Mouse (Mus musculus): ENCODE results near the gene Usp32. TPM values are rescaled to one million over a fixed set of nuclear protein-coding genes. Genes with fewer than 3 reads are reported as not detected.

Usp32 gene
- polyA plus RNA-seq, 1 experiment from 2014 or later: 5.0 TPM

- peaks cover 38% of the 10 kb centered on the region for H3K27me3 ChIP-seq (ENCODE audit: control insufficient read depth, insufficient read depth, low read length)
- WGBS: 29% methylated on average over 5 of the region's 5 CpGs
- no peak overlapping the region for H3K9ac ChIP-seq (ENCODE audit: low read length)
- ATAC-seq (ENCODE audit: insufficient read depth, low FRiP score): no peak
- H3K4me3 ChIP-seq (replicated peaks; ENCODE audit: low read length): no peak overlapping the region
- no peaks in the 10 kb centered on the region for H3K36me3 ChIP-seq (ENCODE audit: control insufficient read depth, insufficient read depth, low read length)
- H3K9me3 ChIP-seq (replicated peaks; ENCODE audit: control insufficient read depth, low read length): no peaks in the 10 kb centered on the region
- no peak overlapping the region for H3K4me2 ChIP-seq (ENCODE audit: low read depth, low read length)
- peaks cover 9% of the 10 kb centered on the region for H3K4me1 ChIP-seq (ENCODE audit: control insufficient read depth, insufficient read depth, low read length)
- H3K27ac ChIP-seq (ENCODE audit: low read length): no peak overlapping the region
Observed at GRCm38 (mm10) chr11:84956400-84956799, 183.6 kb downstream of the Usp32 start.

- Histone ChIP-seq H3K9ac (ENCODE audit: low read length) (no peak overlapping the region), H3K27me3 (ENCODE audit: control insufficient read depth, insufficient read depth, low read length) (peaks cover 19% of the 10 kb centered on the region), H3K4me2 (ENCODE audit: low read depth, low read length) (no peak overlapping the region), H3K4me3 (replicated peaks; ENCODE audit: low read length) (no peak overlapping the region), H3K27ac (ENCODE audit: low read length) (no peak overlapping the region), H3K9me3 (replicated peaks; ENCODE audit: control insufficient read depth, low read length) (no peaks in the 10 kb centered on the region), H3K4me1 (ENCODE audit: control insufficient read depth, insufficient read depth, low read length) (peaks cover 3% of the 10 kb centered on the region), H3K36me3 (ENCODE audit: control insufficient read depth, insufficient read depth, low read length) (no peaks in the 10 kb centered on the region)
- ATAC-seq (ENCODE audit: insufficient read depth, low FRiP score): no peak
- WGBS: 38% methylated on average over 2 of the region's 2 CpGs
Observed at GRCm38 (mm10) chr11:84952611-84953010, 187.3 kb downstream of the Usp32 start.

GRCm38 (mm10) chr11:84948526-84948925, 191.4 kb downstream of the Usp32 start:
- 33% methylated on average over 3 of the region's 3 CpGs for WGBS
- Histone ChIP-seq H3K4me3 (replicated peaks; ENCODE audit: low read length) (no peak overlapping the region), H3K36me3 (ENCODE audit: control insufficient read depth, insufficient read depth, low read length) (no peaks in the 10 kb centered on the region), H3K27me3 (ENCODE audit: control insufficient read depth, insufficient read depth, low read length) (no peaks in the 10 kb centered on the region), H3K4me1 (ENCODE audit: control insufficient read depth, insufficient read depth, low read length) (no peaks in the 10 kb centered on the region), H3K4me2 (ENCODE audit: low read depth, low read length) (no peak overlapping the region), H3K27ac (ENCODE audit: low read length) (no peak overlapping the region), H3K9ac (ENCODE audit: low read length) (no peak overlapping the region), H3K9me3 (replicated peaks; ENCODE audit: control insufficient read depth, low read length) (no peaks in the 10 kb centered on the region)
- no peak for ATAC-seq (ENCODE audit: insufficient read depth, low FRiP score)

DNA sequence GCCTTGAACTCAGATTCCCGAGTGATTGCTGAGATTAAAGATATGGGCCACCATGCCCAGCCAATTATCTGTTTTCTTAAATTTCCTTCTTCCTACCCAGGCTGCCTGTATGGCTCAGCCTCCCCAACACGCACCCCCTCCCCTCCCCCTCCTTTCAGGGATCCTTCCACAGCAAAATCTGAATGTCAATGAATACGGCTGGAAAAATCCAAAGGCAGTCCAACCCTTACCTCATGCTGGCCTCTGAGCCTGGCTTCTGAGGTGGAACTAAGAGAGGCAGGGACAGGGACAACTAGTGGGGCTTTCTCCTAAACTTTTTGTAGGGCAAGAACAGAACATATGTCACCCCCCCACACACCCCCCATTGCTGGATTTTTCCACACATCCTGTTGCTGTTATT, 191.8 kb downstream of the Usp32 start:
- ATAC-seq (ENCODE audit: insufficient read depth, low FRiP score): no peak
- no peak overlapping the region for H3K9ac ChIP-seq (ENCODE audit: low read length)
- no peak overlapping the region for H3K4me2 ChIP-seq (ENCODE audit: low read depth, low read length)
- H3K36me3 ChIP-seq (ENCODE audit: control insufficient read depth, insufficient read depth, low read length): no peaks in the 10 kb centered on the region
- no peak overlapping the region for H3K4me3 ChIP-seq (replicated peaks; ENCODE audit: low read length)
- no peaks in the 10 kb centered on the region for H3K9me3 ChIP-seq (replicated peaks; ENCODE audit: control insufficient read depth, low read length)
- H3K27ac ChIP-seq (ENCODE audit: low read length): no peak overlapping the region
- 50% methylated on average over 3 of the region's 3 CpGs for WGBS
- no peaks in the 10 kb centered on the region for H3K4me1 ChIP-seq (ENCODE audit: control insufficient read depth, insufficient read depth, low read length)
- H3K27me3 ChIP-seq (ENCODE audit: control insufficient read depth, insufficient read depth, low read length): no peaks in the 10 kb centered on the region

- WGBS: 77% methylated on average over 6 of the region's 6 CpGs
- no peaks in the 10 kb centered on the region for H3K36me3 ChIP-seq (ENCODE audit: control insufficient read depth, insufficient read depth, low read length)
- H3K4me2 ChIP-seq (ENCODE audit: low read depth, low read length): no peak overlapping the region
- H3K9ac ChIP-seq (ENCODE audit: low read length): no peak overlapping the region
- ATAC-seq (ENCODE audit: insufficient read depth, low FRiP score): no peak
- no peaks in the 10 kb centered on the region for H3K4me1 ChIP-seq (ENCODE audit: control insufficient read depth, insufficient read depth, low read length)
- H3K4me3 ChIP-seq (replicated peaks; ENCODE audit: low read length): no peak overlapping the region
- no peak overlapping the region for H3K27ac ChIP-seq (ENCODE audit: low read length)
- H3K27me3 ChIP-seq (ENCODE audit: control insufficient read depth, insufficient read depth, low read length): no peaks in the 10 kb centered on the region
- no peaks in the 10 kb centered on the region for H3K9me3 ChIP-seq (replicated peaks; ENCODE audit: control insufficient read depth, low read length)
Observed at GRCm38 (mm10) chr11:84947206-84947605, 192.8 kb downstream of the Usp32 start.

DNA sequence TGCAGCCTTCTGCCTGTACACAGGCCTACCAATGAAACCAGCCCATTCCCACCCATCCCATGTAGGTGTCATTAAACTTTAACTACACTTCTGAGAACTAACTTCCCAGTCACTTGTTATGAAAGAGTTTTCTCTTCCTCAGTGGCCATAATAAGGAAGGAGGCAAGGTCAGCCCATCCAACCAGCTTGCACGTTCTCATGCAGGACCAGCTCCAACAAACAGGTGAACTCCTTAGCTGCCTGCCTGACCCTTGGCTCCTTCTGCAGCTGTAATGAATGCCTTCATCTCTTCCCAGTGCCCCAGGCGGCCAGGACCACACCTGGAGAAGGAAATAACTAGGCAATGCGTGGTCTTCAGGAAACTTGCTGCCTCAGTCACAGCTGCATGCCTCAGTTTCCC, 194.1 kb downstream of the Usp32 start:
- Histone ChIP-seq H3K9me3 (replicated peaks; ENCODE audit: control insufficient read depth, low read length) (no peaks in the 10 kb centered on the region), H3K27ac (ENCODE audit: low read length) (no peak overlapping the region), H3K4me1 (ENCODE audit: control insufficient read depth, insufficient read depth, low read length) (no peaks in the 10 kb centered on the region), H3K4me2 (ENCODE audit: low read depth, low read length) (no peak overlapping the region), H3K27me3 (ENCODE audit: control insufficient read depth, insufficient read depth, low read length) (no peaks in the 10 kb centered on the region), H3K4me3 (replicated peaks; ENCODE audit: low read length) (no peak overlapping the region), H3K9ac (ENCODE audit: low read length) (no peak overlapping the region), H3K36me3 (ENCODE audit: control insufficient read depth, insufficient read depth, low read length) (no peaks in the 10 kb centered on the region)
- ATAC-seq (ENCODE audit: insufficient read depth, low FRiP score): no peak
- WGBS: 35% methylated on average over 3 of the region's 3 CpGs

GRCm38 (mm10) chr11:84944639-84945435, 195.1 kb downstream of the Usp32 start:
- no peak overlapping the region for H3K4me3 ChIP-seq (replicated peaks; ENCODE audit: low read length)
- H3K4me1 ChIP-seq (ENCODE audit: control insufficient read depth, insufficient read depth, low read length): no peaks in the 10 kb centered on the region
- 2% methylated on average over 12 of the region's 12 CpGs for WGBS
- no peak overlapping the region for H3K9ac ChIP-seq (ENCODE audit: low read length)
- H3K36me3 ChIP-seq (ENCODE audit: control insufficient read depth, insufficient read depth, low read length): no peaks in the 10 kb centered on the region
- no peak for ATAC-seq (ENCODE audit: insufficient read depth, low FRiP score)
- H3K27ac ChIP-seq (ENCODE audit: low read length): no peak overlapping the region
- no peak overlapping the region for H3K4me2 ChIP-seq (ENCODE audit: low read depth, low read length)
- H3K9me3 ChIP-seq (replicated peaks; ENCODE audit: control insufficient read depth, low read length): no peaks in the 10 kb centered on the region
- H3K27me3 ChIP-seq (ENCODE audit: control insufficient read depth, insufficient read depth, low read length): no peaks in the 10 kb centered on the region

GRCm38 (mm10) chr11:84943948-84944347, 196.0 kb downstream of the Usp32 start:
- H3K9ac ChIP-seq (ENCODE audit: low read length): no peak overlapping the region
- H3K9me3 ChIP-seq (replicated peaks; ENCODE audit: control insufficient read depth, low read length): no peaks in the 10 kb centered on the region
- no peaks in the 10 kb centered on the region for H3K4me1 ChIP-seq (ENCODE audit: control insufficient read depth, insufficient read depth, low read length)
- H3K27me3 ChIP-seq (ENCODE audit: control insufficient read depth, insufficient read depth, low read length): no peaks in the 10 kb centered on the region
- under 1% methylated on average over 15 of the region's 15 CpGs for WGBS
- H3K27ac ChIP-seq (ENCODE audit: low read length): no peak overlapping the region
- H3K36me3 ChIP-seq (ENCODE audit: control insufficient read depth, insufficient read depth, low read length): no peaks in the 10 kb centered on the region
- H3K4me3 ChIP-seq (replicated peaks; ENCODE audit: low read length): no peak overlapping the region
- peak overlapping the region; percentile 27; the same call in 1 of the 2 replicates for H3K4me2 ChIP-seq (ENCODE audit: low read depth, low read length)
- ATAC-seq (ENCODE audit: insufficient read depth, low FRiP score): no peak

DNA sequence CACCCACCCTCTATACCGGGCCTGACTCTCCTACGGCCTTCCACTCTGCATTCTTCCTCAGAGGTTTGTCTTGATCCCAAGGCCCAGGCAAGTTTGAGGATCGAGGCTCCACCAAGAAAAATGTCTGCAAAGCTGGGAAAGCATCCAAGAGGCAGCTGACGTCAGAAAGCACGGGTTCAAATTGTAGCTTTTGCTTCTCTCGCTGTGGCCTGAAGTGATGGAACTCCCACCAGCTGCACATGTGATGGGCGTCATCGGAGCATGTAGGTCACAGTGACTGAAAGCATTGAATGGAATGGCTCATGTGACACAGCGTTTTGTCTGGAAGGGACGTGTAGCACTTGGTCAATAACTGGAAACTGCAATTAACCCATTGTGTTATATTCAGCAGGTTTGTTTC, 199.8 kb downstream of the Usp32 start:
- H3K9ac ChIP-seq (ENCODE audit: low read length): no peak overlapping the region
- no peaks in the 10 kb centered on the region for H3K9me3 ChIP-seq (replicated peaks; ENCODE audit: control insufficient read depth, low read length)
- H3K27me3 ChIP-seq (ENCODE audit: control insufficient read depth, insufficient read depth, low read length): no peaks in the 10 kb centered on the region
- no peak overlapping the region for H3K27ac ChIP-seq (ENCODE audit: low read length)
- no peak for ATAC-seq (ENCODE audit: insufficient read depth, low FRiP score)
- no peak overlapping the region for H3K4me2 ChIP-seq (ENCODE audit: low read depth, low read length)
- H3K4me3 ChIP-seq (replicated peaks; ENCODE audit: low read length): no peak overlapping the region
- 65% methylated on average over 10 of the region's 10 CpGs for WGBS
- no peaks in the 10 kb centered on the region for H3K4me1 ChIP-seq (ENCODE audit: control insufficient read depth, insufficient read depth, low read length)
- H3K36me3 ChIP-seq (ENCODE audit: control insufficient read depth, insufficient read depth, low read length): no peaks in the 10 kb centered on the region
